Mouse (Mus musculus) retina, postnatal 1 day (tissue): ENCODE data around the gene Mark1.

Experiments used
- DNase-seq: peaks from one replicate; pipeline ENCODE4 v3.0.0-alpha.2; 2012

Mark1 gene

GRCm38 (mm10) chr1:184961853-184962252 is 37.5 kb downstream of the Mark1 start:
- DNase-seq, result no peak

GRCm38 (mm10) chr1:184958818-184959217 is 40.6 kb downstream of the Mark1 start:
- DNase-seq, result no peak

GRCm38 (mm10) chr1:184958388-184958787 is 41.0 kb downstream of the Mark1 start:
- DNase-seq, result no peak

- DNase-seq, result no peak
Measured at GRCm38 (mm10) chr1:184951758-184952157, 47.6 kb downstream of the Mark1 start.

GRCm38 (mm10) chr1:184951057-184951456 is 48.3 kb downstream of the Mark1 start:
- DNase-seq, result no peak

GRCm38 (mm10) chr1:184938106-184938505 is 61.3 kb downstream of the Mark1 start:
- DNase-seq, result no peak

- no peak for DNase-seq
Measured at GRCm38 (mm10) chr1:184935980-184936379, 63.4 kb downstream of the Mark1 start.

- no peak for DNase-seq
Measured at GRCm38 (mm10) chr1:184935490-184935889, 63.9 kb downstream of the Mark1 start.

GRCm38 (mm10) chr1:184931097-184931496 is 68.3 kb downstream of the Mark1 start:
- peak; percentile 7 for DNase-seq

GRCm38 (mm10) chr1:184928382-184928781 is 71.0 kb downstream of the Mark1 start:
- DNase-seq, result no peak

- DNase-seq, result no peak
Measured at GRCm38 (mm10) chr1:184927911-184928310, 71.5 kb downstream of the Mark1 start.

GRCm38 (mm10) chr1:184922824-184923223 is 76.5 kb downstream of the Mark1 start:
- no peak for DNase-seq

- DNase-seq, result no peak
Measured at GRCm38 (mm10) chr1:184920057-184920456, 79.3 kb downstream of the Mark1 start.

- peak; percentile 26 for DNase-seq
Measured at GRCm38 (mm10) chr1:184918227-184918888, 81.0 kb downstream of the Mark1 start.

- no peak for DNase-seq
Measured at GRCm38 (mm10) chr1:184912336-184912735, 87.0 kb downstream of the Mark1 start.

- DNase-seq, result no peak
Measured at GRCm38 (mm10) chr1:184911861-184912260, 87.5 kb downstream of the Mark1 start.

- no peak for DNase-seq
Measured at GRCm38 (mm10) chr1:184908558-184908957, 90.8 kb downstream of the Mark1 start.

- peak; percentile 21 for DNase-seq
Measured at GRCm38 (mm10) chr1:184905904-184906745, 93.2 kb downstream of the Mark1 start.

- DNase-seq, result no peak
Measured at GRCm38 (mm10) chr1:184905371-184905770, 94.0 kb downstream of the Mark1 start.

GRCm38 (mm10) chr1:184903697-184904096 is 95.7 kb downstream of the Mark1 start:
- no peak for DNase-seq

- DNase-seq, result no peak
Measured at GRCm38 (mm10) chr1:184902886-184903285, 96.5 kb downstream of the Mark1 start.

GRCm38 (mm10) chr1:184897350-184897749 is 102.0 kb downstream of the Mark1 start:
- DNase-seq, result no peak

- no peak for DNase-seq
Measured at GRCm38 (mm10) chr1:184891998-184892397, 107.4 kb downstream of the Mark1 start.

- no peak for DNase-seq
Measured at GRCm38 (mm10) chr1:184889454-184889853, 109.9 kb downstream of the Mark1 start.
